Mouse (Mus musculus): ENCODE measurements at regions not wholly inside any gene's neighbourhood (a gene's known extent, or its start where the extent isn't known, plus 50 kb on each side); places are given as distances from the start of the nearest gene placed in this dataset.
A peak's percentile ranks its signal among the peaks of the same experiment; 100 is the strongest.

DNA sequence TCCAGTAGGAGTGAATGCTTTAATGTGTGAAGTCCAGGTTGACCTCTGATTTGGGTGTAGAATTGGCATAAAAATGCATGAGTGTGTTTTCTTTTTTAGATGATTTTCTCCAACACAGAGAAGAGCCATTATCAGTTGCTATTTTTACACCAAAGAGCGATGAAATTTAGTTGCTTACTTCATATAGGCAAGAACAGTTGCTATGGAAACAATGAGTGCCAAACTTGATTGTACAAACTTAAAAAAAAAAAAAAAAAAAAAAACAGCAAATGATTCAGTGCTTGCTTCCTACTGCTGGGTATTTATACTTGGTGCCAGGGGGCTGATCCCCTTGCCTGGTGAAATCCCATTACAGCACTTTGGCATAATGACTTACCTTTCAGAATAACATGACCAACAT is 268.0 kb downstream of the Sec23a start:
- peak in 1 of 2 experiments; percentile 13 for DNase-seq (ENCODE audit: low spot score in 2 of 2)

GRCm38 (mm10) chr12:58728094-58728493 is 283.7 kb downstream of the Sec23a start:
- DNase-seq (ENCODE audit: low spot score in 2 of 2): no peak

GRCm38 (mm10) chr12:58727547-58727946 is 284.3 kb downstream of the Sec23a start:
- no peak for DNase-seq (ENCODE audit: low spot score in 2 of 2)

- DNase-seq (ENCODE audit: low spot score in 2 of 2): no peak
Observed at GRCm38 (mm10) chr12:58717908-58718307, 293.9 kb downstream of the Sec23a start.

DNA sequence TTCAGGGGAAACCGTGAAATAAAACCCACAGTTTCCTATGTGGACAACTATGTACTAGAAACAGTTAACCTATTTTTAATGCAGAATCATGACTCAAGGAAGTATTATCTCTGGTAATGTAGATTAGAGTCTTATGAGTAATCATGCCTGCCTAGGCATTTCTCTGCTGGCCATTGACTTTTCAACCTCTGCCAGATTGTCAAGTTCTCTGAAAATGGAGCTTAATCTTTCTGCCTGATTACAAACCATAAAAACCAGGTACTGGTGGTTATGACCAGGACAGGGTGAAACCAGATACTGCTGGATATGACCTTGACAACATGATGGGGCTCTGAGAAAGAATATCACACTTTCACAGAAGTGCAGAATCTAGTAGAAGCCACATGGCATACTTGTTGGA is 297.6 kb downstream of the Sec23a start:
- DNase-seq (ENCODE audit: low spot score in 2 of 2): no peak

GRCm38 (mm10) chr12:58695680-58696079 is 316.1 kb downstream of the Sec23a start:
- DNase-seq (ENCODE audit: low spot score in 2 of 2): no peak

GRCm38 (mm10) chr12:58669914-58670635 is 341.7 kb downstream of the Sec23a start:
- no peak for DNase-seq (ENCODE audit: low spot score in 2 of 2)

DNA sequence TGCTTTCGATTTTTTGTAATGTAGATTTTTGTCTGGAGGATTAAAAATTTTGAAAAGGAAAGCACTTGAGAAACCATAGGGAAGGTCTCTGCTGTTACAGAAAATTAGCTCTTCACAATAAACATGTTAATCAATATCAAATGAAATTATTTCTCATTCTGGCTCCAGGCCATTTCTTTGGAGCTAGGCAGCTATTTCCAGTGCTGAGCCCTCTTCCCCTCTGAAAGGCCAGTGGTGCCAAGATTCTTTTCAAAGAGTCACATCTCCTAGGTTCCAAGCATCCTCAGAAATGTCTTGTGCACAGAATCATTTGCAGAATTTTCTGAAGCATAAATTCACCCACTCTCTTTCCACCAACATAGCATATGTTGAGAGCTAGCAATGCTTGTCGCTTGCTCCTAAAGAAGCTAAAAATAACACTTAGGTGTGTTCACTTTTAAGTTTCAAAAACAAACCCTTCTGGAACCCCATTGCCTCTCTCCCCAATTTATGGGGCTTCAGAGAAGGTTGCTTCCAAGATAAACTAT is 357.2 kb downstream of the Sec23a start:
- DNase-seq (ENCODE audit: low spot score in 2 of 2): peak; percentile 21 to 52

DNA sequence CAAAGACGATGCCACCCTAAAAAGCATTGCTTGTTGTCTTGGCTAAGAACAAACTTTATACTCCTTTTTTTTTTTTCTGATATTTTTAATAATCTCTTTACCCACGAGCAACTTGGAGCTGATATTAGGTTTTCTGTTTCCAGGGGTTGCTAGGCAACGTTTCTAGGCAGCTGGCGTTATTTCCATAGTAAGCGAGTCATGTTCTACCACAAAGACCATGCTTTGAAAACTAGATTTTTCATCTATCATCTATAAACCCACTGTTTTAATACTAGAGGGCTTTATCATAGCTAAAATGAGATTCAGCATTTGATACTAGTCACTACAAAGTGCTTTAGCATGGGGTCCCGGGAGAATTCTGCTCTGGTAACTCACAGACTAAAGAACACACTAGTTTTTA is 358.1 kb downstream of the Sec23a start:
- peak in 1 of 2 experiments; percentile 34 for DNase-seq (ENCODE audit: low spot score in 2 of 2)

DNA sequence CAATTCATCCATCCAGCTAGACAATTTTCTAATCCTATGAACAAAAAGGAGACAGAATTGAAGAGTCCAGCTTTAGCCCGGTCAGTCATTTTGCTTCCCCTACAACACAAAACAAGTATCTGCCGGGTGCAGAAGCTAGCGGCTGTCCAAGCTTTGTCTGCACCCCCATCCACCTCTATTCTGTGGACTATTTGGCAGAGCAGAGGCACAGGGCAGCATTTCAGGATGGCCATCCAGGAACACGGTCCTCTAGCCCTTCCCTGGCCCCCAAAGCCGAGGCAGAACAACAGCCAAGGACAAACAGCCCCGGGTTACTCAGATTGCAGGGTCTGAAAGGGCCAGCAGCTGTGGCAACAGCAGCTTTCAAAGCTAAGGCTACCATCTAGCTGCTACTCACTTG is 358.6 kb downstream of the Sec23a start:
- DNase-seq (ENCODE audit: low spot score in 2 of 2): peak in 1 of 2 experiments; percentile 12

DNA sequence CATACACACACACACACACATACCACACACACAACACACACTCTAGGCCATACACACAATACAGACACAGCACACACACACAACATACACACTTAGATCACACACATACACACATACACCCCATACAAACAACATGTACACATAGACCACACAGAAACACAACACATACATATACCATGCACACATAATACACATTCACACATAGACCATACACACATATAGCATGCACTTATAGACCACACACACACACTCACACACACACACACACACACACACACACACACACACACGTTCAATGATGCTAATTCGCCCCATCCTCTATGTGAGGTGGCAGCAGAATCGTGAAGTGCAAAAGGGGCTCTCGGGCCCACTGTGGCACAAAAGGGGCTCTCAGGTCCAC is 359.1 kb downstream of the Sec23a start:
- DNase-seq (ENCODE audit: low spot score in 2 of 2): no peak

GRCm38 (mm10) chr12:58648322-58648721 is 363.5 kb downstream of the Sec23a start:
- no peak for DNase-seq (ENCODE audit: low spot score in 2 of 2)

- no peak for DNase-seq (ENCODE audit: low spot score in 2 of 2)
Observed at GRCm38 (mm10) chr12:58643843-58644242, 368.0 kb downstream of the Sec23a start.

GRCm38 (mm10) chr12:58639478-58639877 is 370.4 kb upstream of the Clec14a start:
- DNase-seq (ENCODE audit: low spot score in 2 of 2): no peak

DNA sequence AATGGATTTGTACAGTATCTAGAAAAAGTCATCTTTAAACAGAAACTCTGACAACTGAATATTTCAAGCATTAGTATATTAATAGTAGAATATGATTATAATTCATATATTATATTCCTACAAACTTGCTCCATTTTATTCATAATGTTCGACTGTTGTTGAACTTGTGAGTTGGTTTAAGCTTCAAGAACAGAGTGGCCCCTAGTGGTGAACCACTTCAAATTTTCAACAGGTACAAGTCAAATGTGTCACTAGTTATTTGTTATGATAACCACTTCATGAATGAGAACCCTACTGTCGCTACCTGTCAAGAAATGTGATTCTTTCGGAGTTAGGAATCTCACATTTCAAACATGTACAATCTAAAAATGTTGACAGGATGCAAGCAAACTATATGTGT is 369.2 kb upstream of the Clec14a start:
- DNase-seq (ENCODE audit: low spot score in 2 of 2): no peak

DNA sequence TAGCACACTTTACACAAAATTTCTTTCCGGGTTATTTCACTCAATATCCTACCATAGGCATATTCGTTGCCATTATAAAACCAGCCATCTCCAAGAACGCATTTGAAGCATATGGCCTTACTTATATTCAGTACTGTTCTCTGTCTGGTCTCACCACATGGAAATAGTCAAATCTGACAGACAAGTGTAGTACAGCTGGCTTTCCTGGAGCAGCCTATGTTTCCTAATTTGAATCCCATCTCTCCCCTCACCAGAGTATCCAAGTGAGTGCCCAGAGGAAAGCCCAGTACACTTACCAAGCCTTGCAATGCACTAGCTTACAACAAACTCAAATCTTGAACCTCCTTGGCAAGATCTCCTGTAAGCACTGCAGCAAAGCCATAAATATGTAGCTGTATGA is 363.4 kb upstream of the Clec14a start:
- peak in 1 of 2 experiments; percentile 20 for DNase-seq (ENCODE audit: low spot score in 2 of 2)

DNA sequence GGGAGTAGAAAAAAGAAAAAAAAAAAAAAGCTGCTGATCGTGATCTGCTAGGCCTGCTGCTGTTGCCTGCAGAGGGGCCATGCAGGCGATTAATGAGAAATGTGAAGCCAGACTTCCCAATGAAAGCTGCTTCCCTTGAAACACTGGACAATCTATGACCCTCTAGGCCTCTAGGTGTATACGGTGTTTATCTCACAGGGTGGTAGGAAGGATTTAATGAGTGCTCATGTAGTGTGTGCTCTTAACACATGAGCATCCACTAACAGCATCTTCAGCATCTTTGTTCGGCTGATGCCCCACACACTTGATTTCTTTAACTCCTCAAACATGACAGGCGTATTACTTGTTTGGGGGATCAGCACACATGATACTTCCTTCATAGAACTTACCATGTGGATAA is 359.7 kb upstream of the Clec14a start:
- DNase-seq (ENCODE audit: low spot score in 2 of 2): no peak

DNA sequence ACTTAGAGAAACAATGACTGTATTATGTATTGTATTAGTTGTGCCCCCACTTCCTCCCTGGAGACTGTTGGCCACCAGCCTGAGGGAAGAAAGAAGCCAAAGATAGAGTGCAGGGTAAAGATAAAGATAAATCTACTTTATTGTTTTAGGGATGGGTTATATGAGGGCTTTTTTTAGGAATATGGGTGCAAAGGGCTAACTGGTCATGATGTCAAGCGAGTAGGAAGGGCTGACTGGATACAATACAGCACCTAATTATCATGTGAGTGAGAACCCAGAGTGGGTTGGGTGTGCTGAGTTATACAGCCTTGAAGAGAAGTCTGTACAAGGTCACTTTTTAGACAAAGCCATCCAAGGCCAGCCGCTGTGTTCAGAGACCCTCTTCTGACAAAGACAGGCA is 356.1 kb upstream of the Clec14a start:
- DNase-seq (ENCODE audit: low spot score in 2 of 2): no peak

DNA sequence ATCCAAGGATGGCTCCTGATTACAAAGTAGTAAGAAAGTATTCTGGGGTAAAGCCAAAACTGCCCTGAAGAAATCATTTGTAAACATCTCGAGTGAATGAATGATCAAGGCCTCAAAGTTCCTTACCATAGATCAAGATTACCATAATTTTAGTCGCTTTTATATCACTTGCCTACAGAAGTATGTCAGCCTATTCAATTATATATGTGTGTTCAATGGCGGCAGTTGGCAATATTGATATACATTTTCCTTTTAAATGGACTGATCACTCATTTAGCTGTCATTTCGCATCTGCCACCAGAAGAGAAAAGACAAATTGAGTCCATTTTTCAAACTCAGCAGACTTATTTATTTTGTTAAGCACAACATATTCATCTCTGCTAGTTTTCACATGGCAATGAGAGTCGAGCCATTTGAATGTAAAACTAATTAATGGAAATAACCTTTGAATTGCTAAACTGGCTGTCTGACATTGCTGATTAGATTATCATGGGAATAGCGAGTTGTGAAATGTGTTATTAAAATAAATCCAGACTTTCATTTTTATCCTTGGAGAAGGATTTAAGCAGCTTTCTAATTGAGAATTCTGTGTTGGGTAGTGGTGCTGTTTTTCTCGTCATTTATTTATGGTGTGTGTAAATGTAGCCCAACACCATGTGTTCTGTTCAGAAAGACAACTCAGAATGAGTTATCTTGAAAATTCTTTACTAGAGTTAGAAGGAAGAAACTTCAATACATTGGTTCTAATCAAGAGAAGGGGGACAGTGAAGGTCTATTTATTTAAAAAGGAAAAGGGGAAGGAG is 350.6 kb upstream of the Clec14a start:
- DNase-seq (ENCODE audit: low spot score in 2 of 2): no peak

GRCm38 (mm10) chr12:58594781-58595180 is 325.7 kb upstream of the Clec14a start:
- no peak for DNase-seq (ENCODE audit: low spot score in 2 of 2)

DNA sequence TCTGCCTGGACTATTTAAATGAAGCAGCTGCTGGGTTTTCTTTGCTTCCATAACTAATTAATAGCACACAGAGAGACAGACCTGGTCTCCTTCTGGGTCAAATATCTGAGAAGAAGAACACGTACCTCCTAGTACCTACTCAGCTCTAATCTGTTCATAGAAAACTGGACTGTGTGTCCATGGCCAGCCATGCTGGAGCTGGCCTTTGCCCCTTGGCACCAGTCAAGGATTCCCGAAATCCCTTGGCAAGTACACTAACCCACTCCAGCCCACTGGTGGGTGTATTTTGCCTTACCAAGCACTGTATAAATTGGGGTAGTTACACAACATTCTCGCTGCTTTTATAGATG is 322.4 kb upstream of the Clec14a start:
- no peak for DNase-seq (ENCODE audit: low spot score in 2 of 2)

DNA sequence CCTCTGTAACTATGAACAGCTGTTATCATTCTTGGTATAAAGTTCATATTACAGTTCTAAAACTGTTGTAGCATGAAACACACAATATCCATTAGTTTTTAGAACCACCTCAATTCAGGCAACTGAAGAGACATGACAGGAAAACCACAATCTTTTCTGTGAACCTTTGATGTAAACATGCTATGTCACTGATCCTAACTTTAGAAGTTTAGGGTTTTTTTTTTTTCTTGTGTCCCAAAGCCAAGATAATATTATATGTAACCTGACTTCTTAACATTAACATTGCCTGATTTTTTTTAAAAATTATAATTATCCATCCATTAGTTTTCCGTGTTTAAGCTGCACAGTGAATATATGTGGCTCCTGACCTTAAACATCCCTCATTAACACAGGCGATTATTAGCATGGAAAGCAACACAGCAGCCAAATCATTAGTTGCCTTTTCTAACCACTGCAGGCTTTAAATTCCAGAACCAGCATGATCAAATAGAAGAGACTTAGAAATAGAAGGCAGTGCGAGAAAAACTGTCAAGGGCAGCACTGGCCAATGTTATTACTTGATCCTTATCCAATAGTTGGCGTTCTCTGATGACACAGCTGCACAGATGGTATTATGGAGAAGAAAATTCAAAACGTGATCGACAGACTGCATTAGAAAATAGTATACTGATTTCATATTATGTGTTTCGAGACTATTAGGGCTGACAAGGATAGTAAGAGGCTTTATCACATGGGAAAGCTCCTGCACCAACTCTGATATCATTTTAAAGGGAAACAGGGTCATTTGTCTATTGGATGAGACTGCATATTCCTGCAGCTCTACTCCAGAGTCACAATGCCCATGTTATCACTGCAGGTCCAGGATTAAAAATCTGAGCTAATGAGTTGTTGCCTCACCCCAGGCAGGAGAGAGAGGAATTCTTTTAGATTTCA is 321.7 kb upstream of the Clec14a start:
- DNase-seq (ENCODE audit: low spot score in 2 of 2): no peak

All from frontal cortex, postnatal 36 days (tissue).